Mouse (Mus musculus): Measurements from ENCODE around the gene Dnajc4. TPM values are rescaled to one million over a fixed set of nuclear protein-coding genes. Genes with fewer than 3 reads are reported as not detected.

Dnajc4 gene
- 11.5 TPM in 1 of 2 replicates, not detected in the other for total RNA-seq (2015; ENCODE audit: low replicate concordance)
- total RNA-seq (2017; ENCODE audit: low replicate concordance), result 2.2 and 2.6 TPM in 2 replicates

GRCm38 (mm10) chr19:6992011-6992858 lies at the start of gene Dnajc4:
Gene Dnajc4 (minus strand): TSS chr19:6992572.
- ATAC-seq (replicated peaks; ENCODE audit: low FRiP score, poor library complexity, severe bottlenecking), result peak; percentile 91

- ATAC-seq (replicated peaks; ENCODE audit: low FRiP score, poor library complexity, severe bottlenecking), result no peak
These were observed 48.8 kb upstream of the Dnajc4 start for GRCm38 (mm10) chr19:7041171-7041570.

GRCm38 (mm10) chr19:7040637-7041130 lies 48.3 kb upstream of the Dnajc4 start:
- ATAC-seq (replicated peaks; ENCODE audit: low FRiP score, poor library complexity, severe bottlenecking), result peak; percentile 33

GRCm38 (mm10) chr19:7039841-7040636 lies 47.7 kb upstream of the Dnajc4 start, which contains the start of gene Stip1:
Gene Stip1 (minus strand): TSS chr19:7039967.
- ATAC-seq (replicated peaks; ENCODE audit: low FRiP score, poor library complexity, severe bottlenecking), result peak; percentile 92

GRCm38 (mm10) chr19:7039088-7039720 lies 46.8 kb upstream of the Dnajc4 start:
- ATAC-seq (replicated peaks; ENCODE audit: low FRiP score, poor library complexity, severe bottlenecking), result 0 out of 2 replicates have a peak, but pooled peaks have one; percentile 15

GRCm38 (mm10) chr19:7034006-7034405 lies 41.6 kb upstream of the Dnajc4 start:
- ATAC-seq (replicated peaks; ENCODE audit: low FRiP score, poor library complexity, severe bottlenecking), result no peak

- ATAC-seq (replicated peaks; ENCODE audit: low FRiP score, poor library complexity, severe bottlenecking), result no peak
These were observed 37.2 kb upstream of the Dnajc4 start for GRCm38 (mm10) chr19:7029531-7029930.

GRCm38 (mm10) chr19:7020224-7020641 lies 27.9 kb upstream of the Dnajc4 start:
- peak; percentile 59; the same call in 1 of the 2 replicates for ATAC-seq (replicated peaks; ENCODE audit: low FRiP score, poor library complexity, severe bottlenecking)

GRCm38 (mm10) chr19:7019191-7019590 lies 26.8 kb upstream of the Dnajc4 start, which contains the start of gene Fermt3:
Gene Fermt3 (minus strand): TSS chr19:7019469.
- ATAC-seq (replicated peaks; ENCODE audit: low FRiP score, poor library complexity, severe bottlenecking), result peak; percentile 83

- ATAC-seq (replicated peaks; ENCODE audit: low FRiP score, poor library complexity, severe bottlenecking), result peak; percentile 26
These were observed 26.2 kb upstream of the Dnajc4 start for GRCm38 (mm10) chr19:7018546-7018945.

- peak; percentile 84 for ATAC-seq (replicated peaks; ENCODE audit: low FRiP score, poor library complexity, severe bottlenecking)
These were observed 25.4 kb upstream of the Dnajc4 start for GRCm38 (mm10) chr19:7017541-7018457.

GRCm38 (mm10) chr19:7014481-7015135 lies 22.2 kb upstream of the Dnajc4 start:
- no peak for ATAC-seq (replicated peaks; ENCODE audit: low FRiP score, poor library complexity, severe bottlenecking)

- ATAC-seq (replicated peaks; ENCODE audit: low FRiP score, poor library complexity, severe bottlenecking), result no peak
These were observed 21.6 kb upstream of the Dnajc4 start for GRCm38 (mm10) chr19:7013984-7014383.

- ATAC-seq (replicated peaks; ENCODE audit: low FRiP score, poor library complexity, severe bottlenecking), result no peak
These were observed 20.1 kb upstream of the Dnajc4 start for GRCm38 (mm10) chr19:7012426-7012825.

GRCm38 (mm10) chr19:7006892-7007593 lies 14.7 kb upstream of the Dnajc4 start:
- ATAC-seq (replicated peaks; ENCODE audit: low FRiP score, poor library complexity, severe bottlenecking), result no peak

- ATAC-seq (replicated peaks; ENCODE audit: low FRiP score, poor library complexity, severe bottlenecking), result no peak
These were observed 7.1 kb upstream of the Dnajc4 start for GRCm38 (mm10) chr19:6999360-7000063.

- no peak for ATAC-seq (replicated peaks; ENCODE audit: low FRiP score, poor library complexity, severe bottlenecking)
These were observed 5.4 kb upstream of the Dnajc4 start for GRCm38 (mm10) chr19:6997721-6998290.
